Mouse (Mus musculus) bone marrow macrophage, adult 2 months (primary cell): Measurements from ENCODE around the gene Man1a. TPM values are rescaled to one million over a fixed set of nuclear protein-coding genes. Genes with fewer than 3 reads are reported as not detected.

Source experiments
- H3K27ac ChIP-seq: 2 replicates; pipeline ENCODE4 v1.5.1; 2012; ENCODE audit warnings: low read depth, low read length; ENCODE audit not compliant: insufficient read depth
- H3K4me1 ChIP-seq: 2 replicates; pipeline ENCODE4 v1.6.1; 2012; ENCODE audit warnings: low read length; ENCODE audit not compliant: control insufficient read depth, insufficient read depth
- H3K4me3 ChIP-seq: 2 replicates; pipeline ENCODE4 v1.5.1; 2012; ENCODE audit warnings: mild to moderate bottlenecking, low read length, moderate library complexity; ENCODE audit not compliant: insufficient read depth
- CTCF ChIP-seq: IDR thresholded peaks from 2 replicates; pipeline ENCODE4 v1.5.1; 2012; ENCODE audit warnings: low read depth, mild to moderate bottlenecking, low read length, moderate library complexity
- POLR2A ChIP-seq: IDR thresholded peaks from 2 replicates; pipeline ENCODE4 v1.6.1; 2012; ENCODE audit warnings: mild to moderate bottlenecking, low read depth, low read length, borderline replicate concordance
- polyA plus RNA-seq: library from polyadenylated mRNA; stranded (reverse); fragments of >200 nt; gene quantifications from 2 replicates; pipeline ENCODE4 v1.2.4, GENCODE M21; 2012; ENCODE audit not compliant: missing spikeins, insufficient read depth, insufficient read length

Gene Man1a
- polyA plus RNA-seq, 1 experiment, result 127 TPM

GRCm38 (mm10) chr10:53929722-53930500 lies 146.5 kb downstream of the Man1a start:
- H3K4me1 ChIP-seq, result peaks cover 23% of the 10 kb centered on the region
- no peak overlapping the region for H3K27ac ChIP-seq
- TF ChIP-seq POLR2A, result no peak
- no peak for TF ChIP-seq CTCF
- no peak overlapping the region for H3K4me3 ChIP-seq

GRCm38 (mm10) chr10:53927904-53928303 lies 148.5 kb downstream of the Man1a start:
- TF ChIP-seq CTCF (no peak), POLR2A (no peak)
- Histone ChIP-seq H3K4me1 (peaks cover 26% of the 10 kb centered on the region), H3K27ac (peak overlapping the region; percentile 88), H3K4me3 (no peak overlapping the region; the same call in 1 of the 2 replicates)

GRCm38 (mm10) chr10:53925456-53925855 lies 151.0 kb downstream of the Man1a start:
- Histone ChIP-seq H3K4me1 (peaks cover 26% of the 10 kb centered on the region), H3K27ac (peak overlapping the region; percentile 30; the same call in 1 of the 2 replicates), H3K4me3 (no peak overlapping the region)
- no peak for TF ChIP-seq CTCF
- TF ChIP-seq POLR2A, result no peak

- TF ChIP-seq CTCF, result no peak
- TF ChIP-seq POLR2A, result no peak
- no peak overlapping the region for H3K4me3 ChIP-seq
- H3K4me1 ChIP-seq, result peaks cover 13% of the 10 kb centered on the region
- no peak overlapping the region for H3K27ac ChIP-seq
These were observed 154.2 kb downstream of the Man1a start for GRCm38 (mm10) chr10:53922236-53922635.

- H3K4me3 ChIP-seq, result no peak overlapping the region
- TF ChIP-seq CTCF (no peak), POLR2A (no peak)
- no peak overlapping the region for H3K27ac ChIP-seq
- peaks cover 3% of the 10 kb centered on the region; the same call in 1 of the 2 replicates for H3K4me1 ChIP-seq
These were observed 158.9 kb downstream of the Man1a start for GRCm38 (mm10) chr10:53917517-53917916.

- TF ChIP-seq POLR2A, result no peak
- no peak for TF ChIP-seq CTCF
- Histone ChIP-seq H3K4me1 (peaks cover 3% of the 10 kb centered on the region; the same call in 1 of the 2 replicates), H3K27ac (no peak overlapping the region), H3K4me3 (no peak overlapping the region)
These were observed 160.7 kb downstream of the Man1a start for GRCm38 (mm10) chr10:53915719-53916118.

GRCm38 (mm10) chr10:53914974-53915609 lies 161.3 kb downstream of the Man1a start:
- TF ChIP-seq POLR2A, result no peak
- no peak for TF ChIP-seq CTCF

GRCm38 (mm10) chr10:53913546-53914312 lies 162.7 kb downstream of the Man1a start:
- no peak for TF ChIP-seq CTCF
- no peak for TF ChIP-seq POLR2A
- no peak overlapping the region for H3K4me3 ChIP-seq
- no peak overlapping the region for H3K27ac ChIP-seq
- H3K4me1 ChIP-seq, result peaks cover 3% of the 10 kb centered on the region; the same call in 1 of the 2 replicates

More at GRCm38 (mm10) chr10:53914974-53915609, 161.3 kb downstream of the Man1a start:
- Histone ChIP-seq H3K27ac (no peak overlapping the region), H3K4me3 (no peak overlapping the region), H3K4me1 (peaks cover 3% of the 10 kb centered on the region; the same call in 1 of the 2 replicates)

GRCm38 (mm10) chr10:53889512-53889911 lies 186.9 kb downstream of the Man1a start:
- no peak overlapping the region for H3K27ac ChIP-seq
- H3K4me1 ChIP-seq, result peaks cover 5% of the 10 kb centered on the region
- H3K4me3 ChIP-seq, result no peak overlapping the region
- TF ChIP-seq CTCF, result no peak
- TF ChIP-seq POLR2A, result no peak
